Mouse (Mus musculus): ENCODE data around the gene Ctsa.

DNA sequence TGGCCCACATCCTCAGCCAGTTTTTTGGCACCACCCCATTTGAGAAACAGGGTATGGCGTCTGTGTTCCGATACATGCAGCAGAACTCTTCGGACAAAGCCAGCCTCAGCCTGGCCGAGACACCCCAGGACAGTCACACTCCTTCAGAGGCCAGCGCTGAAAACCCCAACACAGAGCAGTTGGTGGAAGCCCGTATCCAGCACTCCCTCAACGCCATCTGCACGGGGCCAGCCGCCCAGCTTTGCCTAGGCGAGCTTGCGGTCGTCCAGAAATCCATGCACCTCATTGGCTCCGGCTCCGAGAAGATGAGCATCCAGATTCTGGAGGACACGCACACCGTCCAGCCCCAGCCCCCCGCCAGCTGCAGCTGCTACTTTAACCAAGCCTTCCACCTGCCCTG lies 7.2 kb upstream of the Ctsa start:
- no peak for TF ChIP-seq CTCF (IDR thresholded peaks at IDR 0.05; ENCODE audit: insufficient read depth, low read depth, low read length)
- no peak for TF ChIP-seq POLR2A (IDR thresholded peaks at IDR 0.05; ENCODE audit: insufficient read depth, low read depth, low read length)

Data from olfactory bulb, adult 2 months (tissue).